20 mouse cellular contexts compared by ENCODE assay signal in the genomic region with DNA sequence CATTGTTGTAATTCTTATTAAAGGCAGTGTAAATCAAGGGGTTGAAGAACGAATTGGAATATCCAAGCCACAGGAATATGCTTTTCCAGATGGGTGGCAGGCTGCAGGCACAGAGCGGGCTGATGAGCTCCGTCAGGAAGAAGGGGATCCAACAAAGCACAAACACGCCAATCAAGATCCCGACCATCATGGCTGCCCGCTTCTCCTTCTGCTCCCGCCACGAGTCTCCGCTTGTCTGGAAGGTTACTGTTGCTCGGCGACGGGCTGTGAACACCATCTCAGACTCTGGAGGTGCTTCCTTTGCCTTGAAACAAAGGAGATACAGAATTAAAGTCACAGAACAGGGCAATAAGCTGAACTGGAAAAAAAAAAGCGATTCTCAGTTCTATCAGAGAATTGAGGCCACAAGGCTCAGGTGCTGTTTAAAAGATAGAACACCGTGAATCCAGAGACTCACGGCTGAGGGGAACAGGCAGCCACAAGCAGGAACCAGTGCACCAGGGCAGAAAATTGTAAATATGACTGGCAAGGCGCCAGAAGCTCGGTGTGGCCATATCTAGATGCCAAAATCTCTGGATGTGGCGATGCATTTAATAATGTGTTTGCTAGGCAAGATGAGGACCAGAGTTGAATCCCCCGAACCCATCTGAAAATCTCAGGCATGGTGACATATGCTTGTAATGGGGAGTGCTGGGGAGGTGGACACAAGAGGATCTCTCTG. TPM values are rescaled to one million over a fixed set of nuclear protein-coding genes. Genes with fewer than 3 reads are reported as not detected.
DNase-seq lines count a peak whose midpoint lies in the region; ATAC-seq and TF ChIP-seq lines count a peak whose summit lies in the region.
"Had no signal": no experiment of that assay in that cellular context is flagged by ENCODE, and none has a peak within 500 bp of the region (broad histone marks: within the 10 kb centered on the region; RNA-seq: fewer than 3 reads in every experiment).

No protein-coding gene starts in this region.

- DNase-seq in forebrain, embryonic 14.5 days (ENCODE audit: low spot score), result peak; percentile 19
- no peak for DNase-seq in forebrain, embryonic 11.5 days (ENCODE audit: low spot score)
- DNase-seq in midbrain, postnatal 0 days (ENCODE audit: low spot score), result peak; percentile 61
- peak; percentile 33 to 48 for DNase-seq in cerebellum, postnatal 25 days
- no peak for DNase-seq in T-cell, adult 2 months (ENCODE audit: low spot score)
- DNase-seq in heart, postnatal 10 days, result no peak
- DNase-seq in adrenal gland, adult (ENCODE audit: inconsistent age in 2 of 2, low spot score in 1 of 2), result no peak
- DNase-seq: heart, adult 11 months; lung, adult 18-20 months; right cerebral cortex, adult 18-20 months; spleen, adult 18-20 months; thymus, postnatal 36 days had no signal

- no peak overlapping the region for H3K4me3 ChIP-seq in forebrain, embryonic 14.5 days (ENCODE audit: low read depth, low read length)
- H3K4me3 ChIP-seq in forebrain, embryonic 11.5 days (ENCODE audit: low read depth, low read length), result no peak overlapping the region
- H3K4me3 ChIP-seq in midbrain, postnatal 0 days (ENCODE audit: low read depth, low read length), result no peak overlapping the region
- H3K4me3 ChIP-seq in midbrain, embryonic 16.5 days (ENCODE audit: low read depth, low read length), result no peak overlapping the region
- H3K4me3 ChIP-seq: embryonic facial prominence, embryonic 15.5 days; limb, embryonic 15.5 days; neural tube, embryonic 13.5 days had no signal

- no peak for TF ChIP-seq CTCF in midbrain, postnatal 0 days (IDR thresholded peaks at IDR 0.05)

- H3K4me1 ChIP-seq in forebrain, embryonic 14.5 days (ENCODE audit: control insufficient read depth, insufficient read depth, low read length), result no peaks in the 10 kb centered on the region
- H3K4me1 ChIP-seq in forebrain, embryonic 11.5 days (replicated peaks; ENCODE audit: control insufficient read depth, insufficient read depth, low read length), result no peaks in the 10 kb centered on the region
- no peaks in the 10 kb centered on the region for H3K4me1 ChIP-seq in midbrain, postnatal 0 days (ENCODE audit: insufficient read depth, low read length)
- no peaks in the 10 kb centered on the region for H3K4me1 ChIP-seq in midbrain, embryonic 16.5 days (ENCODE audit: control insufficient read depth, insufficient read depth, low read length)
- H3K4me1 ChIP-seq: embryonic facial prominence, embryonic 15.5 days; limb, embryonic 15.5 days; neural tube, embryonic 13.5 days had no signal

- no peaks in the 10 kb centered on the region for H3K27me3 ChIP-seq in forebrain, embryonic 14.5 days (replicated peaks; ENCODE audit: control insufficient read depth, insufficient read depth, low read length)
- no peaks in the 10 kb centered on the region for H3K27me3 ChIP-seq in forebrain, embryonic 11.5 days (ENCODE audit: control insufficient read depth, insufficient read depth, low read length)
- H3K27me3 ChIP-seq in midbrain, postnatal 0 days (ENCODE audit: insufficient read depth, low read length), result no peaks in the 10 kb centered on the region
- no peaks in the 10 kb centered on the region for H3K27me3 ChIP-seq in midbrain, embryonic 16.5 days (ENCODE audit: control insufficient read depth, insufficient read depth, low read depth, low read length)
- H3K27me3 ChIP-seq: embryonic facial prominence, embryonic 15.5 days; limb, embryonic 15.5 days; neural tube, embryonic 13.5 days had no signal

- ATAC-seq in forebrain, embryonic 14.5 days, result 0 out of 2 replicates have a peak, but pooled peaks have one; percentile 20
- no peak for ATAC-seq in forebrain, embryonic 11.5 days (replicated peaks; ENCODE audit: low FRiP score)
- ATAC-seq in midbrain, postnatal 0 days (ENCODE audit: low FRiP score), result no peak
- ATAC-seq in midbrain, embryonic 16.5 days, result no peak

- no peaks in the 10 kb centered on the region for H3K36me3 ChIP-seq in forebrain, embryonic 14.5 days (ENCODE audit: control insufficient read depth, insufficient read depth, low read length)
- no peaks in the 10 kb centered on the region for H3K36me3 ChIP-seq in forebrain, embryonic 11.5 days (ENCODE audit: control insufficient read depth, insufficient read depth, low read length)
- H3K36me3 ChIP-seq in midbrain, postnatal 0 days (ENCODE audit: insufficient read depth, low read length), result 0 out of 2 replicates have a peak, but pooled peaks cover 2% of the 10 kb centered on the region
- peaks cover 2% of the 10 kb centered on the region; the same call in 1 of the 2 replicates for H3K36me3 ChIP-seq in midbrain, embryonic 16.5 days (ENCODE audit: control insufficient read depth, insufficient read depth, low read length)
- H3K36me3 ChIP-seq: embryonic facial prominence, embryonic 15.5 days; limb, embryonic 15.5 days had no signal

- 0 out of 2 replicates have a peak overlapping the region, but pooled peaks have one; percentile 2 for H3K27ac ChIP-seq in forebrain, embryonic 14.5 days (ENCODE audit: low read depth, low read length)
- no peak overlapping the region for H3K27ac ChIP-seq in forebrain, embryonic 11.5 days (ENCODE audit: low read depth, low read length)
- H3K27ac ChIP-seq in midbrain, postnatal 0 days (ENCODE audit: low read depth, low read length), result no peak overlapping the region
- no peak overlapping the region for H3K27ac ChIP-seq in midbrain, embryonic 16.5 days (ENCODE audit: low read length)
- H3K27ac ChIP-seq: embryonic facial prominence, embryonic 15.5 days; kidney, postnatal 0 days; limb, embryonic 15.5 days; neural tube, embryonic 13.5 days had no signal

- intact Hi-C loops in heart, postnatal 10 days (cut with DNase I), result no loop called here

- 73% methylated on average over 19 of the region's 19 CpGs for WGBS in forebrain, embryonic 14.5 days
- WGBS in forebrain, embryonic 11.5 days, result 90% methylated on average over 19 of the region's 19 CpGs
- 83% methylated on average over 19 of the region's 19 CpGs for WGBS in midbrain, postnatal 0 days
- WGBS in midbrain, embryonic 16.5 days, result 83% methylated on average over 19 of the region's 19 CpGs

- H3K9ac ChIP-seq in forebrain, embryonic 14.5 days (ENCODE audit: low read length), result no peak overlapping the region
- H3K9ac ChIP-seq in forebrain, embryonic 11.5 days (ENCODE audit: low read length), result no peak overlapping the region
- H3K9ac ChIP-seq in midbrain, postnatal 0 days (replicated peaks; ENCODE audit: low read length, poor library complexity, severe bottlenecking), result no peak overlapping the region
- no peak overlapping the region for H3K9ac ChIP-seq in midbrain, embryonic 16.5 days (ENCODE audit: low read depth, low read length)
- H3K9ac ChIP-seq: embryonic facial prominence, embryonic 15.5 days; limb, embryonic 15.5 days; neural tube, embryonic 13.5 days had no signal

- no peaks in the 10 kb centered on the region for H3K9me3 ChIP-seq in forebrain, embryonic 14.5 days (replicated peaks; ENCODE audit: control insufficient read depth, low read length)
- no peaks in the 10 kb centered on the region for H3K9me3 ChIP-seq in forebrain, embryonic 11.5 days (ENCODE audit: control insufficient read depth, low read length)
- H3K9me3 ChIP-seq in midbrain, postnatal 0 days (ENCODE audit: low read length), result no peaks in the 10 kb centered on the region
- H3K9me3 ChIP-seq in midbrain, embryonic 16.5 days (replicated peaks; ENCODE audit: control insufficient read depth, low read length, poor library complexity, severe bottlenecking), result no peaks in the 10 kb centered on the region
- H3K9me3 ChIP-seq: embryonic facial prominence, embryonic 15.5 days; limb, embryonic 15.5 days; neural tube, embryonic 13.5 days had no signal

- no peak overlapping the region for H3K4me2 ChIP-seq in forebrain, embryonic 14.5 days (ENCODE audit: low read length)
- no peak overlapping the region for H3K4me2 ChIP-seq in forebrain, embryonic 11.5 days (ENCODE audit: low read depth, low read length, severe bottlenecking)
- no peak overlapping the region for H3K4me2 ChIP-seq in midbrain, postnatal 0 days (ENCODE audit: low read depth, low read length, poor library complexity, severe bottlenecking)
- no peak overlapping the region for H3K4me2 ChIP-seq in midbrain, embryonic 16.5 days (ENCODE audit: low read length)
- H3K4me2 ChIP-seq: embryonic facial prominence, embryonic 15.5 days; limb, embryonic 15.5 days; neural tube, embryonic 13.5 days had no signal

RNA-seq across cellular contexts. Expression of a gene that starts 17.7 kb away (rescaled TPM):
- polyA plus RNA-seq in forebrain, embryonic 14.5 days (2014; fragmentation: Nextera tagmentation; extraction: Ambion mirVana), result 0.66 and 0.73 TPM in 2 replicates
- 0.19 and 0.44 TPM in 2 replicates for polyA plus RNA-seq in forebrain, embryonic 11.5 days (2014; fragmentation: Nextera tagmentation; extraction: Ambion mirVana)
- 2.7 and 5.9 TPM in 2 replicates for total RNA-seq in midbrain, postnatal 0 days (2014; rRNA removed)
- polyA plus RNA-seq in midbrain, postnatal 0 days (2015; fragmentation: Nextera tagmentation; extraction: Ambion mirVana), result 3.1 and 3.8 TPM in 2 replicates
- polyA plus RNA-seq in midbrain, embryonic 16.5 days (2015; fragmentation: Nextera tagmentation; extraction: Ambion mirVana), result 2.6 and 2.9 TPM in 2 replicates
- total RNA-seq in heart, postnatal 10 days (2021), result not detected
- total RNA-seq: adrenal gland, postnatal 4 days; common myeloid progenitor, adult 5-6 weeks had no signal
- polyA plus RNA-seq: heart, postnatal 0 days had no signal

RNA-seq across cellular contexts. Expression of a gene that starts 57.2 kb away (rescaled TPM):
- polyA plus RNA-seq in forebrain, embryonic 14.5 days (2014; fragmentation: Nextera tagmentation; extraction: Ambion mirVana), result 46.7 and 46.9 TPM in 2 replicates
- 69.3 and 79.7 TPM in 2 replicates for polyA plus RNA-seq in forebrain, embryonic 11.5 days (2014; fragmentation: Nextera tagmentation; extraction: Ambion mirVana)
- 22.0 and 29.0 TPM in 2 replicates for total RNA-seq in midbrain, postnatal 0 days (2014; rRNA removed)
- polyA plus RNA-seq in midbrain, postnatal 0 days (2015; fragmentation: Nextera tagmentation; extraction: Ambion mirVana), result 30.4 and 31.8 TPM in 2 replicates
- 29.9 and 36.7 TPM in 2 replicates for polyA plus RNA-seq in midbrain, embryonic 16.5 days (2015; fragmentation: Nextera tagmentation; extraction: Ambion mirVana)
- total RNA-seq in heart, postnatal 10 days (2021), result 10 to 100 TPM; 16.2 to 20.2 TPM

Comparison
In these comparisons a context has a peak if more than half of its experiments do, and no peak if none do; other contexts are left out.
1. DNase-seq: peak in forebrain, embryonic 14.5 days (single experiment), midbrain, postnatal 0 days (single experiment) and cerebellum, postnatal 25 days (2 of 2); none in forebrain, embryonic 11.5 days (single experiment), T-cell, adult 2 months (single experiment), heart, postnatal 10 days (0 of 2) and adrenal gland, adult (0 of 2).